Mouse (Mus musculus) forebrain, embryonic 11.5 days (tissue): Measurements from ENCODE around the gene Arid1b. TPM values are rescaled to one million over a fixed set of nuclear protein-coding genes. Genes with fewer than 3 reads are reported as not detected.

Experiments
- ATAC-seq: fragments of 200-750 bp; cut with Nextera tagmentation; replicated peaks from 2 replicates; pipeline ENCODE4 v1.8.0; 2017; ENCODE audit warnings: moderate TSS enrichment; ENCODE audit not compliant: low FRiP score
- DNase-seq: peaks from one replicate; pipeline ENCODE4 v3.0.0-alpha.2; 2017; ENCODE audit warnings: low spot score
- H3K27ac ChIP-seq: fragments of 300-500 bp; sonication (generic); 2 replicates; pipeline ENCODE4 v1.5.1; 2014; ENCODE audit warnings: low read depth, low read length
- H3K27me3 ChIP-seq: fragments of 300-500 bp; sonication (generic); 2 replicates; pipeline ENCODE4 v1.6.1; 2014; ENCODE audit warnings: mild to moderate bottlenecking, low read length, mixed read lengths; ENCODE audit not compliant: control insufficient read depth, insufficient read depth
- H3K36me3 ChIP-seq: fragments of 300-500 bp; sonication (generic); 2 replicates; pipeline ENCODE4 v1.6.1; 2014; ENCODE audit warnings: mild to moderate bottlenecking, low read length, moderate library complexity, mixed read lengths; ENCODE audit not compliant: control insufficient read depth, insufficient read depth
- H3K4me1 ChIP-seq: fragments of 300-500 bp; sonication (generic); replicated peaks from 2 replicates; pipeline ENCODE4 v1.6.1; 2014; ENCODE audit warnings: low read length, mixed read lengths; ENCODE audit not compliant: control insufficient read depth, insufficient read depth
- H3K4me2 ChIP-seq: fragments of 300-500 bp; sonication (generic); 2 replicates; pipeline ENCODE4 v1.6.1; 2014; ENCODE audit warnings: low read depth, mild to moderate bottlenecking, low read length, moderate library complexity, mixed read lengths; ENCODE audit not compliant: severe bottlenecking
- H3K4me3 ChIP-seq: fragments of 300-500 bp; sonication (generic); 2 replicates; pipeline ENCODE4 v1.5.1; 2014; ENCODE audit warnings: low read depth, low read length
- H3K9ac ChIP-seq: fragments of 300-500 bp; sonication (generic); 2 replicates; pipeline ENCODE4 v1.6.1; 2014; ENCODE audit warnings: low read length
- H3K9me3 ChIP-seq: fragments of 300-500 bp; sonication (generic); 2 replicates; pipeline ENCODE4 v1.6.1; 2016; ENCODE audit warnings: low read length, mixed read lengths; ENCODE audit not compliant: control insufficient read depth
- WGBS: fragments of 180-500 bp; shearing (Covaris S2); extraction: QIAGEN DNeasy Blood & Tissue Kit; methylation state at CpG from one replicate; pipeline ENCODE4 v1.1.7; 2014; 5-methylcytosine and 5-hydroxymethylcytosine counted together
- polyA plus RNA-seq: library from polyadenylated mRNA; unstranded; fragments of >200 nt; fragmentation: Nextera tagmentation; extraction: Ambion mirVana; gene quantifications from 2 replicates; pipeline ENCODE4 v1.2.1, GENCODE M21; 2014

Arid1b gene
- polyA plus RNA-seq, 1 experiment from 2014 or later, result 16.3 TPM

DNA sequence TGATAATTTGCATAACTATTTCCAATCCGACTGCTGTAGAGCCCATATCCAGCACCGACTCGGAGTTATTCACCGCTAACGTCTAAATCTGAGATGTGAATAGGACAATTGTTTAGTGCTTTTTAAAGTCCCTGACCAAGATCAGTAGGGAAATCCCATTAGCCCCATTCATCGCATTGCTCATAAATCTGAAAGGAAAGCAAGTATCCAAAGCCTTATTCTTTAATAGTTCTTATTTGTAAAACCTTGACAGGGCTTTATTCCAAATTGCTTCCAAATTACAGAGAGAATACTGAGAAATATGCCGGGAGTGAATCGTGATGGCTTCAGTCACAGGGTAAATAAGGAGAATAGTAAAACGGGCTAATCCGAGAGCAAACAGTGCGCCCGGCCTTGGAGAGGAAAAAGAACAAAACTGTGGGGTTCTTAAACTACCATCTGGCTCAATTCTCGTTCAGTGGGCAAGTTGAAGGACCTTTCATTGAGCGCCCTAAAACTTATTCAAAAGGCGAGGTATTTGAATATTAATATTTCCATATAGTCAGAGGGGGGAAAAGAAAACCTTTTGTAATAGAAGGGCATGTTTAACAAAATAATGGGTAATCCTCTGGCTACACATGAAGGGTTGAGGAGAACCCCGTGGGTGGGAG, 3.1 kb upstream of the Arid1b start:
- DNase-seq, result no peak
- no peak overlapping the region for H3K27ac ChIP-seq
- H3K27me3 ChIP-seq, result peaks cover 15% of the 10 kb centered on the region
- no peaks in the 10 kb centered on the region for H3K36me3 ChIP-seq
- H3K9ac ChIP-seq, result no peak overlapping the region
- WGBS, result 18% methylated on average over 16 of the region's 16 CpGs
- ATAC-seq, result no peak
- H3K4me3 ChIP-seq, result no peak overlapping the region
- H3K4me2 ChIP-seq, result peak overlapping the region; percentile 2; the same call in 1 of the 2 replicates
- H3K9me3 ChIP-seq, result no peaks in the 10 kb centered on the region
- H3K4me1 ChIP-seq, result peaks cover 8% of the 10 kb centered on the region; the same call in 1 of the 2 replicates

- Histone ChIP-seq H3K27ac (no peak overlapping the region), H3K4me2 (peak overlapping the region; percentile 2; the same call in 1 of the 2 replicates), H3K9me3 (no peaks in the 10 kb centered on the region), H3K4me3 (no peak overlapping the region), H3K36me3 (no peaks in the 10 kb centered on the region), H3K9ac (no peak overlapping the region), H3K27me3 (peaks cover 15% of the 10 kb centered on the region), H3K4me1 (peaks cover 8% of the 10 kb centered on the region; the same call in 1 of the 2 replicates)
- WGBS, result 30% methylated on average over 10 of the region's 10 CpGs
- ATAC-seq, result no peak
- peak; percentile 63 for DNase-seq
Observed at GRCm38 (mm10) chr17:4991600-4991999, 2.5 kb upstream of the Arid1b start.

DNA sequence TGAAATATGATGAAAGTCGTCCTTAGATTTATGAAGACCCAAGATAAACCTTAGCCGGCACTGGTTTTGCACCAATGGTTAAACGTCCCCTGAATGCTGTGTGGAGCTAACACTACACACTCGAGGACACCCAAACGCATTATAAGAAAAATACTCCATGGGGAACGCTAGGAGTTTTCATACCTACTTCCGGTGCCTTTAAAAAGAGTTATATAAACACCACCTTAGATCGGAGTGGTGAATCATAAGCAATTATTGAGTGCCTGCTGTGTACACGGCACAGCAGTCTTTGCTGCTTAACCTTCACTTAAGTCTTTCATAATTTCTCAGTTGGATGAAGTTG, 664 bp upstream of the Arid1b start:
- ATAC-seq (no peak), DNase-seq (no peak)
- H3K9ac ChIP-seq, result peak overlapping the region; percentile 100
- peak overlapping the region; percentile 67 for H3K4me2 ChIP-seq
- H3K27ac ChIP-seq, result peak overlapping the region; percentile 100
- H3K4me1 ChIP-seq, result peaks cover 8% of the 10 kb centered on the region; the same call in 1 of the 2 replicates
- H3K36me3 ChIP-seq, result no peaks in the 10 kb centered on the region
- WGBS, result 13% methylated on average over 9 of the region's 9 CpGs
- no peaks in the 10 kb centered on the region for H3K9me3 ChIP-seq
- peaks cover 4% of the 10 kb centered on the region for H3K27me3 ChIP-seq
- peak overlapping the region; percentile 98 for H3K4me3 ChIP-seq

GRCm38 (mm10) chr17:4994504-4994812, 326 bp downstream of the Arid1b start:
- no peaks in the 10 kb centered on the region for H3K36me3 ChIP-seq
- no peaks in the 10 kb centered on the region for H3K9me3 ChIP-seq
- ATAC-seq (peak; percentile 14; the same call in 1 of the 2 replicates), DNase-seq (no peak)
- H3K9ac ChIP-seq, result peak overlapping the region; percentile 100
- no peaks in the 10 kb centered on the region for H3K27me3 ChIP-seq
- peaks cover 8% of the 10 kb centered on the region; the same call in 1 of the 2 replicates for H3K4me1 ChIP-seq
- peak overlapping the region; percentile 98 for H3K4me3 ChIP-seq
- peak overlapping the region; percentile 100 for H3K27ac ChIP-seq
- under 1% methylated on average over 27 of the region's 55 CpGs for WGBS
- H3K4me2 ChIP-seq, result peak overlapping the region; percentile 67

- ATAC-seq (peak; percentile 47), DNase-seq (peak; percentile 86)
- 0% methylated on average over 40 of the region's 81 CpGs for WGBS
- Histone ChIP-seq H3K27ac (peak overlapping the region; percentile 100), H3K9ac (peak overlapping the region; percentile 100), H3K36me3 (no peaks in the 10 kb centered on the region), H3K4me2 (peak overlapping the region; percentile 67), H3K9me3 (no peaks in the 10 kb centered on the region), H3K27me3 (no peaks in the 10 kb centered on the region), H3K4me1 (peaks cover 8% of the 10 kb centered on the region; the same call in 1 of the 2 replicates), H3K4me3 (peak overlapping the region; percentile 98)
Observed at GRCm38 (mm10) chr17:4994813-4995560, 855 bp downstream of the Arid1b start.

DNA sequence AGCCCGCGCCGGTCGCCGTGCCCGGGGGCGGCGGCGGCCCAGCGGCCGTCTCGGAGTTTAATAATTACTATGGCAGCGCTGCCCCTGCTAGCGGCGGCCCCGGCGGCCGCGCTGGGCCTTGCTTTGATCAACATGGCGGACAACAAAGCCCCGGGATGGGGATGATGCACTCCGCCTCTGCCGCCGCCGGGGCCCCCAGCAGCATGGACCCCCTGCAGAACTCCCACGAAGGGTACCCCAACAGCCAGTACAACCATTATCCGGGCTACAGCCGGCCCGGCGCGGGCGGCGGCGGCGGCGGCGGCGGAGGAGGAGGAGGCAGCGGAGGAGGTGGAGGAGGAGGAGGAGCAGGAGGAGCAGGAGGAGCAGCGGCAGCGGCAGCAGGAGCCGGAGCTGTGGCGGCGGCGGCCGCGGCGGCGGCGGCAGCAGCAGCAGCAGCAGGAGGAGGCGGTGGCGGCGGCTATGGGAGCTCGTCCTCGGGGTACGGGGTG, 1.5 kb downstream of the Arid1b start:
- peak overlapping the region; percentile 98 for H3K4me3 ChIP-seq
- peak; percentile 19 for ATAC-seq
- H3K27ac ChIP-seq, result peak overlapping the region; percentile 100
- DNase-seq, result peak; percentile 88
- no peaks in the 10 kb centered on the region for H3K9me3 ChIP-seq
- peak overlapping the region; percentile 67 for H3K4me2 ChIP-seq
- H3K9ac ChIP-seq, result peak overlapping the region; percentile 100
- no peaks in the 10 kb centered on the region for H3K36me3 ChIP-seq
- no peaks in the 10 kb centered on the region for H3K27me3 ChIP-seq
- H3K4me1 ChIP-seq, result peaks cover 8% of the 10 kb centered on the region
- WGBS, result under 1% methylated on average over 36 of the region's 56 CpGs

GRCm38 (mm10) chr17:4996121-4996813, 2.1 kb downstream of the Arid1b start:
- Histone ChIP-seq H3K4me1 (peaks cover 12% of the 10 kb centered on the region), H3K27ac (peak overlapping the region; percentile 100), H3K9me3 (no peaks in the 10 kb centered on the region), H3K9ac (peak overlapping the region; percentile 100), H3K4me2 (peak overlapping the region; percentile 67), H3K4me3 (peak overlapping the region; percentile 98), H3K27me3 (no peaks in the 10 kb centered on the region), H3K36me3 (no peaks in the 10 kb centered on the region)
- DNase-seq (peak; percentile 80), ATAC-seq (peak; percentile 25)
- under 1% methylated on average over 64 of the region's 95 CpGs for WGBS

DNA sequence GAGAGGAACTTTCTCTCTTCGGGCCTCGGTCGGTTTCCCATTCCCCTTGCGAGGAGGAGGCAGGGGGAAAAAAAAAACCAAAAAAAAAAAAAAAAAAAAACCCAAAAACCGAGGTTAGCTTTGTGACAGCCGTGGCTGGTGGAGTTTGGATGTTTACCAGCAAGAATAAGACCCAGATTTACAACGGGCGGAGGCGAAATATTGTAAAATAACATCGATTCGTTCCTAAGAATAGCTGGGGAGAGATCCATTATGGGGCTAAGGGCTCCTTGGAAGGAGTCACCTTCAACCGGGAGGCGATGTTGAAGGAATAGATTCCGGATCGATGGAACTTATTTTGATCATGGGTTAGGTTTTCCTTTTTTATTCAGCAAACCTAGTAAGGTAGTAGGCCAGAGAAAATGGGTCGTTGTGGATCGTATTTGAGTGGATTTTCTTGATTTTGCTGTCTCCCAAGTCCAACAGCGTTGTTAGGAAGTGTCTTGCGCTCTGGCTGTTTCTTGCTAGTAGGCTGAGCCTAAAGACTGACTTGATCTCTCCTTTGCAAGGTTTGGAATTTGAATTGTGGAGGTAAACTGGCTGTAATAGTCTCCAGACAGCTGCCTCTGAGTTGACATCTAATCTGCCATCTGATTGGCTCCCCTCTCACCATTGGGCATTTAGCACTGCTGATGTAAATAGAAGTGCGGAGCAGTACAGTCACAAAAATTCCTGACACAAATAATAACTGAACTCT, 2.9 kb downstream of the Arid1b start:
- H3K9me3 ChIP-seq, result no peaks in the 10 kb centered on the region
- ATAC-seq (no peak), DNase-seq (no peak)
- peak overlapping the region; percentile 98 for H3K4me3 ChIP-seq
- peak overlapping the region; percentile 100 for H3K9ac ChIP-seq
- peak overlapping the region; percentile 100 for H3K27ac ChIP-seq
- no peaks in the 10 kb centered on the region for H3K27me3 ChIP-seq
- H3K4me2 ChIP-seq, result peak overlapping the region; percentile 67
- H3K4me1 ChIP-seq, result peaks cover 11% of the 10 kb centered on the region
- 0% methylated on average over 20 of the region's 20 CpGs for WGBS
- no peaks in the 10 kb centered on the region for H3K36me3 ChIP-seq
